Mouse (Mus musculus) adrenal gland, adult 8-10 months (tissue): ENCODE results near the gene Dock9. TPM values are rescaled to one million over a fixed set of nuclear protein-coding genes. Genes with fewer than 3 reads are reported as not detected.
"Not testable (repeated sequence)": the region's sequence is repeated elsewhere in the genome, so short reads cannot be mapped to it uniquely, and the experiment has no call there.

Experiments
- DNase-seq: peaks from one replicate; pipeline ENCODE4 v3.0.0; 2022
- total RNA-seq, 4 experiments: library from RNA; stranded (reverse); gene quantifications; 2 replicates each; pipeline ENCODE4 v1.2.4; 2022

The Dock9 gene
- total RNA-seq, 4 experiments from 2014 or later = 26.1 to 41.7 (median 33.0) TPM

GRCm38 (mm10) chr14:121735678-121736077, 62.0 kb downstream of the Dock9 start:
- no peak for DNase-seq

DNA sequence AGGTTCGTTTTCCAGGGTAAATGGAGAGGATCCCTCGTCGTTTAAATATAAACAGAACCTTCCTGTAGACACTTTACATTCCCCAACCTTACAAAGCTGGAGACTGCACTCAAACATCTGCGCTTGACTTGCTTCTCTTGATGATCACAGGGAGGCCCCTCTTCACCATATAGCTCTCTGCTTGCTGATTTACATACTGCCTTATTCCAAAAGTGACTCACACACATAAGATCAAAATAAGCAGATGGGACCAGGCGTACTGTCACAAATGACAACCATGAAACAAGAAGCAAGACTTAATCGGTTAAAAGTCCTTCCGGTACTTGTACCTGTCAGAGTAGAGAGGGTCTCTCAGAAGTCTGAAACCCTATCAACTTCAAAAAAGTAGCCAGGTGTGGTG, 63.4 kb downstream of the Dock9 start:
- no peak for DNase-seq

DNA sequence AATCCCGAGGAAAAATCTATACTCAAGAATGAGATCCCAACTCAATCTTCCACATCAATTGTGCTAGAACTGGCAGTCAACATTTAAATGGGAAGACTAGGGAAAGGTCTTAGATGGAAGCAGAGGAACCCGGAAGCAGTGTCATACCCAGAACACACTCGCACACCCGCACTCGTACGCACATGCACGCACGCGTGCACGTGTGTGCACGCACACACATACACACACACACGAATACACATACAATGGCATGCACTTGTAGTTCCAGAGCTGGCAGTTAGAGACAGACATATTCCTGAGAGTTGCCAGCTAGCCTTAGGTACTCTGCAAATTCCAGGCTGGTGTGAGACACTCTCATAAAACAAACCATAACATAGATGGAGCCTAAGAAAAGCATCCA, 63.9 kb downstream of the Dock9 start:
- no peak for DNase-seq

- DNase-seq = no peak
These were observed 65.4 kb downstream of the Dock9 start for GRCm38 (mm10) chr14:121732196-121732595.

GRCm38 (mm10) chr14:121731688-121732168, 65.9 kb downstream of the Dock9 start:
- DNase-seq = no peak

- DNase-seq = no peak
These were observed 66.7 kb downstream of the Dock9 start for GRCm38 (mm10) chr14:121730966-121731365.

DNA sequence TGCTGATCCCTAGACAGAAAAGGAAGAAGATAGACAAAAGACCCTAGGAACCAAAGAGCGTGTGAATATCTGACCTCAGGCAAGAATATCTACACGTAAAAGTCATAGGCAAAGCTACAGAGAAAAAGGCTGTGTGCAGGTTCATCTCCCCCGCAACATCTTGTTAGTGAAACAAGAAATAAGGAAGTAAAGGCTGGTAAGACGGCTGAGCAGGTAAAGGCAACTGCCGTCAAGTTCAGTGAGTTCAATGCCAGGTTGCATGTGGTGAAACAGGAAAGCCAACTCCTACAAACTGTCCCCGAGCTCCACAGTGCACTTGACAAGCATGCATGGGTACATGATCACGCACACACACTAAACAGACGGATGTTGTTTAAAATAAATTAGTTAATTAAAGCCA, 69.6 kb downstream of the Dock9 start:
- no peak for DNase-seq

DNA sequence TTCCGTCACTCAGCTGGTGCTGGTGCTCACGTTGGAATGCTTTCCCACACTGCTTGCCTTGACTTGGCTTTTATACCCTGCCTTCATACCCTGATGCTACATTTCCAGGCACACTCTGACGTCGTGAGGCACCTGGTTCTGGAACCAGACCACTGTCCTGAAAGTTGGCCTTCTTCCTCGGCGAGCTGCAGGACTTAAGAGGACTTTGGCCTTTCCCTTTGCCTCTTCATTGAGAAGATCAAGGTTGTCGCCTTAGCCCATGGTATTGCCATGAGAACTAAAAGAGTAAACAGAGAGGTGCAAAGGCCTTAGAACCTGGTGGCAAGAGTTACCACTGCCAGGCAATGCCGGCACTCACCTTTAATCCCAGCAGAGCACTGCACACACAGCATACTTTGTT, 73.1 kb downstream of the Dock9 start:
- DNase-seq = no peak

DNA sequence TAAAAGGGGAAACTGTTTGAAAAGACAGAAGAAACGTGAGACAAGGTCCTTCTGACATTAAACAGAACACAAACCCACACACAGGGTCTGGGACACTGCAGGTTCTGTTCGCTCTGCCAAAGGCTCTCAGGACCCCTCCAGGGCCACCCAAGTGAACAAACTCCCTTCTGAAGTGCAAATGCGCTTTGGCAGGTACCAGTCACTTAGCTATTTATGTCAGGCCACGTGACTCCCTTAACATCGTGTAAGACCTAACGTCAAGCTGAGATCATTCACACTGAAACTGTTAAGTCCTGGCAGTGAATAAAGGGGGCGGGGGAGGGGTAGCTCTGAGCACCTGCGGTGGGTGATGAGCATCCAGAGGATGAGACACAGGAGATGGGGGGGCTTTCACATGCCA, 74.9 kb downstream of the Dock9 start:
- DNase-seq = no peak

- DNase-seq = no peak
These were observed 76.2 kb downstream of the Dock9 start for GRCm38 (mm10) chr14:121721431-121721830.

DNA sequence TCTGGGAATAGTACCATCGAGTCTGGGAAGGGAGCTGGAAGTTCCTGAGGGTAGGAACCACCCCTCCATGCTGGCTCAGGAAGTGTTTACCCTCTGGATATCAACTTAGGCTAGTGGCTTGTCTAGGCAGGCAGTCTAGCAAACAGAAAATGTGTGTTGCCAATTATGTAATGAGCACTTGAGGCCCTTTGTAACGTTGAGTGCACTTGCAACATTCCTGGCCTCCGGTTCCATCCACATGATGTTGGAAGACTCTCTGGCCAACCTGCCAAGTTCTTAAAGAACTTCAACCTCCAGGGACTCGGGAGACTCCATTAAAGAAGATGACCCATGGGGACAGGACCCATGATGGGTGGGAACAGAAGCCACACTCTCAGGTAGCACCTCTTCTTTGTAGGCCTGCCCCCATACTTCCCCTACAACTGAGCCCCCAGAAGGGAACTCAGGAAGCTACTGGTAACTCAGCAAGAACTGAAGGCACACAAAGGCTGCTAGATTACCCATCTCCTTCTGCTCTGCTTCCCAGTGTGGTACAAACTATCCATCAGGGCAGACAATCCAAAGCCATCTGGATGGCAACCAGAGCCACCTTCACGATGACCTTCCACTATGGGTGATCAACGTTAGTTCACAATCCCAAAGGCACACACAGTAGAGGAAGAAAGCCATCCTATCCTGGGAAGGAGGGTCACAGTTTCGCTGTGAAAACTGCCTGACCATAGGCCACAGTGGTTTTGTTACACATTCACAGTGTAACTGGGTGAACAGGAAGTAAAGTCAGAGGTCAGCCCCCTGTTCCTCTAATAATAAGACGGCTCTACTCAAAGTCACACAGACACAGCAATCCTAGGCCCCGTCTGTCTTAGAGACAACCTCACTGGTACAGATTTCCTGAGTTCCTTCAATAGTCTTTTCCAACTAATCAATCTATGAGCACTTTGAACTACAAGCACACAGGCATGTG, 77.7 kb downstream of the Dock9 start:
- DNase-seq = no peak

DNA sequence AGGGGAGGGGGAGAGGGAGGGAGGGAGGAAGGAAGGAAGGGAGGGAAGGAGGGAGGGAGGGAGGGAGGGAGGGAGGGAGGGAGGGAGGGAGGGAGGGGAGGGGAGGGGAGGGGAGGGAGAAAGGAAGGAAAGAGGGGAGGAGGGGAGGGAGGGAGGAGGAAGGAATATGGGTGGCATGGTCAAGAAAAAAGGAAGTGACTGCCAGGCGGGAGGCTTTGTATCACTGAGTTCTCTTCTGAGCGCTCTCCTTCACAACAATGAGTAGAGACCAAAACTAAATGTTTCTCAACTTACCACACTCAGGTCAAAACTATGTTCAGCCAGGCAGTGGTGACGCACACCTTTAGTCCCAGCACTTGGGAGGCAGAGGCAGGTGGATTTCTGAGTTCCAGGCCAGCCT, 82.8 kb downstream of the Dock9 start:
- DNase-seq = not testable (repeated sequence)

GRCm38 (mm10) chr14:121714268-121714667, 83.4 kb downstream of the Dock9 start:
- no peak for DNase-seq

- no peak for DNase-seq
These were observed 83.8 kb downstream of the Dock9 start for GRCm38 (mm10) chr14:121713830-121714197.

DNA sequence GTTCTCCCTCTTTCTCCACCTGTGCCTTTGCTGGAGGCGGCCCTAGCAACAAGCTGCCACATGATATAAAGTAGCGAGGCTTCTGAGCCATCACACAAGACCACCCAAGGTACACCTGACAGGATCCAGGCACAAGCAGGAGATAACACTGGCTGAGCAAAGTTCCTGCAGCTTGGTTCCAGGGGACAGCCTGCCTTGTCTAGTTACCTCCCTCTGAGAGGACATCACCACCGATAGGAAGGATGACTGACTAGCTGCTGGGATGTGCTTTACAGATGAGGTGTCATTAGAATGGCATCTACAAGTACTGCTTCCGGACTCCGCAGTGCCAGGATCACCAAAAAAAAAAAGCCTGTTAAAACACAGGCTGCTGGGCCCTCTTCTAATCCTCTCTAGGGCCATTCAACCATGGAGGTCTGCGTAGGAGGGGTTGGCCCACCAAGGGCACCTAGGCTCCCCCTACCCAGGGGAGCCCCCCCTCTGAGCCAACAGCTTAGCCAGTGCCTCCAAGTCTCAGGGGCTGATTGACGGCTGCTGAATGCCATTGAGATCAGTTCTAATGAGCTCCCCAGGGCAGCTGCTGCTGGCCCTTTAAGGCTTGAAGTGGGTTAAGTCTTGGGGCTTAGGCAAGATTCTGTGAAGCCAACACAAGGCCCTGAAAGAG, 84.3 kb downstream of the Dock9 start:
- no peak for DNase-seq

DNA sequence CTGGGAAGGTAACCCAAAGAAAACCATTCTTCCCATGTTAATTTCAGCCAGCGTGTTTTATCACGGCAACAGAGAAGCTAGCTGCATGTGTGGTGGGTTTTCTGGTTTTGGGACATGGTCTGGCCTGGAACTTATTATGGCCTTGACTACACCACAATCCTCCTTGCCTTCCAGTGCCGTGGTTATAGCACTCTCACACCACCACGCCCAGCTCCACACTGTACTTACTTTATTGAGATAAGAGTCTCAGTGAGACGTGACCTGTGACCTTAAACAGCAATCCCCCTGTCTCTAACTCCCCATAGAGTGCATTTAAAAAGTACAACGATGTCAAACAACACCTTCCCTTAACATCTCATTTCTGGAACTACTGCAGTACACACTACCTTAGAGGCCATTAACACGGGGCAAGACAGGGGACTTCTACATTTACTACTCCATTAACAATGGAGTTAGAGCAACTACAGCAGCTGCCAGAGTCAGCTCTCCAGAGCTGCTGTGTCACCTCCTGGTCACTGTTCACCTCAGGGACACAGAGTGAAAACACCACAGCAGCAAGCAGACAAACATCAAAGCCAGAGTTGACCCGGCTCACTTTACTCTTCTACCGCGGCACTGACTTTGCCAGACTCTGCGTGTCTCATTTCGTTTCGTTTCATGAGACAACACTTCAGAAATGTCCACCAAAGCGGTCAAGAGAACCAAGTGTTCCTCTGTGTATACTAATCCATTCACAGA, 86.4 kb downstream of the Dock9 start:
- DNase-seq = no peak

DNA sequence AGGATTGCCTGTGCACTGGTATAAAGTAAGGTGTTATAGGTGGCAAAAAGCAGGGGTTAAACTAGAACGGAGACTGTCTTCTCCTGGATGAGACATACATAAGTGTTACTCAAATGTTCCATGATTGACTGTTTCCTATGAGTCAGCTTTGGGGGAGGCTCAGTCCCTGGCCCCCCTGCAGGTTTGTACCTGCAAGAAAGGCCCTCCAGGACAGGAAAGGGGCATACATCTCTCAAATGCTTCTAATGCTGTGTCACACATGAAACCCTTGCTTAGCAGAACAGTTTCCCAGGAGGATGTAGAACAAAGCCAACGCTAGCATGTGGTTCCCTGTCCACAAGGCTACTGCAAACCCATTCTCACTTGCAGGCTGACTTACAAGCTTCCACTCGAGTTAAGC, 87.5 kb downstream of the Dock9 start:
- no peak for DNase-seq

- no peak for DNase-seq
These were observed 89.4 kb downstream of the Dock9 start for GRCm38 (mm10) chr14:121708244-121708643.

DNA sequence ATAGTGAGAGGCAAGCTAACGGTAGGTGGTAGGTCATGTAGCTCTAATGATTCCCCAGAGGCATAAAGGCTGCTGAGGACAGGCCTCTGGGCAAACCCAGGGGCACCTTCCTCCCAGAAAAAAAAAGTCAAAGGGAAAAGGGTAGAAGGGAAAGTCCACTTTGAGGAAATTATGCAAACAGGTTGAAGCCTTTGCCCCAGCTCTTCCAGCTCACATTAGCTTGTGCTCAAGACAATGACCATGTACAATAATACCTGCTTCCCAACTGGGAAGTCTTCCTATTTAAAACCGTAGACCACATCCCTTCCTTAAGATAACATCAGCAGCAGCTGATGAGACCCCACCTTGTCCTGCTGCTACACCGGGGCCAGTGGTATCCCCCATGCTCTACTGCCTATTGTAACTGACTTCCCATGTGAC, 91.1 kb downstream of the Dock9 start:
- no peak for DNase-seq

DNA sequence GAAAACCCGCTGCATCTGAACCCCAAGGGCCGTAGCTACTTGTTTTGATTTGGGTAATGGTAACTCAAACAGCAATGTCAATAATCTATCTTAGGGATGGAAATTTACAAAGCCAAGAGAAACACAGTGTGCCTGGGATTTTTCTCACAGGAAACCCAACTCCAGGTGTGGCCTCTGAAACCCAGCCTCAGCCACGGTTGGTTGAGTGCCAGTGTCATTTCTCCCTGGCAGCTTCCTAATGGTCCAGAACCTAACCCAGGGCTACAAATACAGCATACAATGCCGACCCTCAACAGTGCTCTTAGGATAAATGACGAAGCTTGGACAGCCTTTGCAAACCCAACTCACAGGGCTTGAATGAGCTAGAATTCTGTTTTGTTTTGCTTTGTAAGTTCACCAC, 92.0 kb downstream of the Dock9 start:
- no peak for DNase-seq

DNA sequence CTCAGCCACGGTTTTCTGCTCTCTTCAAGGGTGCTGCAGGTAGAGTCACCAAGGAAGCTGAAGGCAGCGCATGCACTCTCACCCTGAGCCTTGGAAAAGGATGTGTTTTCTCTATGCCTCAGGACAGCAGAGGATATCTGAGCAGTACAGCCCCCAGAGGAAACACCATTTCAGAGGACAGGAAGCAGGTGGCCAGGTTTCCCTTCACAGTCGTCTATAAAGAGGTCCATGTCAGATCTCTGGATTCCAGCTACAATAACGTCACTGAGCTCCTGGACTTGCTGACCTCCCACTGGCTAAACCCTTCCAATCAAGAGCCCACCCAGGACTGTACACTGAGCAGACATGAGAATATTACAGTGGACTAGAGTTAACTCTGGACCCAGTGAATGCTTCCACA, 95.1 kb downstream of the Dock9 start:
- DNase-seq = no peak

DNA sequence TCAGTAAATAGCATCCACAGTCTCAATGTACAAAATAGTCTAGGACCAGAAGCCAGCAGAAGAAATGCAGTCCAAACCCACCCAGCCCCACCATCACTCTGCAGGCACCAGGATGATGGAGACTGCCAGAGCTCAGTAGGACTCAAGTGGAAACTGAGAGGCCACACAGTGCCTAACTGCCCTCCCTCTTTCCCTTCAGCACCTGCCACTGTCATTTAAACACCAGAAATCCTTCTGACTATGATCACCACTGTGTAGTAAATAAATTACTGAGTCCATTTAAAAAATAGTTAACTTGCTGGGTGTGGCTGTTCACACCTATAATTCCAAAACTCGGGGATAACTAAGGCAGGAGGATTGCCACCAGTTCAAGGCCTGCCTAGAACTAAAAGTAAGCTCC, 97.6 kb downstream of the Dock9 start:
- DNase-seq = no peak

GRCm38 (mm10) chr14:121698620-121698950, 99.1 kb downstream of the Dock9 start:
- DNase-seq = no peak
